Mouse (Mus musculus) erythroid progenitor cell, adult 5-6 weeks (primary cell): ENCODE results near the gene Mettl8. TPM values are rescaled to one million over a fixed set of nuclear protein-coding genes. Genes with fewer than 3 reads are reported as not detected.

Experiments used
- ATAC-seq: replicated peaks from 2 replicates; pipeline ENCODE4 v1.8.0; 2016; ENCODE audit warnings: moderate number of reproducible peaks, mild to moderate bottlenecking, moderate TSS enrichment, inconsistent platforms; ENCODE audit not compliant: poor library complexity, low FRiP score, severe bottlenecking
- total RNA-seq, 2 experiments: library from RNA; stranded (forward) in 1 of 2; stranded (reverse) in 1 of 2; fragments of 150-400 nt in 1 of 2; fragments of 186-747, 209-891 nt in 1 of 2; gene quantifications; 2 replicates each; pipeline versions ENCODE4 v1.2.3 to v1.2.4; 2015 to 2017; ENCODE audit warnings: low replicate concordance in 2 of 2

Gene Mettl8
- total RNA-seq, 2 experiments from 2014 or later, result 17.6 to 28.8 TPM

DNA sequence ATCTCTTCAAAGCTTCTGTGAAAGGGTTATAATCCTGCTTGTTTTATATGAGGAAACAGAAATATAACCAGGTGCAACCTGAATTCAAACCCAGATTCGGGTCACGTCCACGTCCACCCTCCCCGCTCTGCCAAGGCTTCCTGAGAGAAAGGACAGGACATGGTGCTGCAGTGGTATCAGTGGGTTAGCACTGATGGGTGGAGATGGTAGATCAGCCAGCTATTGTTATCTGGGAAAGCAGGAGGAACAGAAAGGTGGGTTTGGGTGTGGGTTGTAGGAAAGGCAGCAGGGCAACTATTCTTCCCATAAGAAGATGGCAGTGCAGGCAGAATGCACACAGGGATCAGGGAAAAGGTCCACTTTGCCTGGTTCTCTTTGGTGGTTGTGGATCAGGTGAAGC is 59.5 kb downstream of the Mettl8 start:
- ATAC-seq, result peak; percentile 51

DNA sequence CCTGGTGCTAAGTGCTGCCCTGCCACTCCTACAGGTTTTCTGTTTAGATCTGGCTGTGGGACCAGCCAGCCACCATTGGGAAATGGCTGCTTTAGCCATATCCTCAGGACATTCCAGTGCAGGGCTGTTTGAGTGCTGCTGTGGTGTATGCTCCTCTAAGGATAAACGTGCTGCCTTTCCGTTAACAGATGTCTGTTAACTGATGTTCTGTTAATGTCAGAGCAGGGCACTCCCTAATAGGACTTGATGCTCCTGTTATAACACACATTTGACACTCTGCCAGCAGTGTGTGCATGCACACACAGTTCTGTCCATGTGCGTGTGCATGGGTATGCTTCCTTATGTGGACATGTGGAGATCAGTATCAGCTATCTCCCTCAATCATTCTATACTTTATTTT is 61.6 kb downstream of the Mettl8 start:
- 0 out of 2 replicates have a peak, but pooled peaks have one; percentile 26 for ATAC-seq

DNA sequence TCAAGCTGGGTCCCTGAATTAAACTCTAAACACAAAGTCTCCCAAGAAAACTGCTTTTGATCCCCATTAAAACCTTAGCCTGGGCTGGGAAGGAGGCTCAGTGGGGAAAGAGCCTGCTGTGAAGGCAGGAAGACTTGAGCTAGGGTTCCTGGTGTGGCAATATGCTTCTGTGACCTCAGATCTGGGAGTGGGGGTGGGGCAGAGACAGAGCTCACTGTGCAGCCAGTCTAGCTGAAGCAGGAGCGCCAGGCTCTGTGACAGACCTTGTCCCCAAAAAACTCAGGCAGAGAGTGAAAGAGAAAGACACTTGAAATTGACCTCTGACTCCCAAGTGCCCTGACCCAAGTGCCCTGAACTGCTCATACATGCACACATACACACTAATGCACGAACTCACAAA is 62.7 kb downstream of the Mettl8 start:
- no peak for ATAC-seq

DNA sequence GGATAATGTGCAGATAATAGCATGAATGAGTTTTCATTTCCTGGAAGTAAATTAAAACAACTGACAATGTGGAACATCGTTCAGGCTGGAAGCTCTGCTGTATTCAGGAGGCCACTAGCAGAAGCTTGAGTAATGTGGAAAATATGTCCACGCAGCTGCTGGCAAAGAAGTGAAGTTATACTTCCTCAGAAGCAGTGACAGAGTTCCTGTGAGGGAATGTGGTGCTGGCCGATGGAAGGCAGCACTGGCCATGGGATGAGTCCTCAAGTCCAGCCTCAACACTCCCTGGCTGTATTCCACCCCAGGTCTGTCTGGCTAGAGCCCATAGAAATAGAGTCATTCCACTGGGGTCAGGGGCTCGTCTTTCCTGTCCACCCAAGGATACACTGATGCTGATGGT is 65.2 kb downstream of the Mettl8 start:
- ATAC-seq, result no peak

DNA sequence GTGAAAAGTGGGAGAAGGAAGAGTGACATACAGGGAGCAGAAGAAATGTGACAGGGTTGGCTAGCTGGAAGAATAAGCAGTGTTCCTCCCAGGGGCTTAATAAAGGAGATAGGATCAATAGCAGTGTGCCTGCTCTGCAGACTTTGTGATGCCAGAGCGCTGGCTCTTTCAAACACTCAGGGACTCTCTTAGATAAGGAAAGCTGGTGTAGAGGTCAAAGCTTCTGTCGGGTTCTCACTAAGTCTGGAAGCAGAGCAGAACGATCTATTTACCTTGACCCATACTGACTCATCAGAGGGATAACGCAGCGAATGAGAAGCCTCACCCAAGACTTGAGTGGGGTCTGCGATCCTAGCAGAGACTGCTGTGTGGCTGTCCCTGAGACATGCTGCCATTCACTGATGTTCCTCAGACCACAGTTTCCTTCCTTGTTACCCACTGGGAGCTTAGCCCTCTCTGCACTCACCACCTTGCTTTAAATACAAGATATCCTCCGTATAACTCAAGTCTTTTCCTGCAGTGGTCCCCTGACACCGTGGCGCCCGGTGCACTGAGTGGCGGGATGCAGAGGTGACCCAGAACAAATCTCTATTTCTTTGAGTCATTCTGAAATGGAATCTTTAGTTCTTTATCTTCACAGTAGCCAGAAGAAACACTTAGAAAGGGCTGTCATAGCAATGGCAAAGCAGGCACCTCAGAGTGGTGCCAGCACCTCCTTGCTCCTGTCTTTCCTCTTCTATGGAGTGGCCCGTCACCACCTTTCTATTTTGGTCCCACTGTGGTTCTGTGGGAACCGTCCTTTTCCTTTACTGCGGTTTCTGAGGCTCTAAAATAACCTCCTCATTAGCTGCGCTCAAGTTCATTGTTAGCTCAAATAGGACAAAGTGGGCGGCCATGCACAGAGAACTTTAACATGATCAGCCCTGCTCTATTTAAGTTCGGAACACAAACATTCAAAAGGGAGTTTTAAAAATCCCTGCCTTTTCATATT is 65.9 kb downstream of the Mettl8 start:
- 0 out of 2 replicates have a peak, but pooled peaks have one; percentile 32 for ATAC-seq

DNA sequence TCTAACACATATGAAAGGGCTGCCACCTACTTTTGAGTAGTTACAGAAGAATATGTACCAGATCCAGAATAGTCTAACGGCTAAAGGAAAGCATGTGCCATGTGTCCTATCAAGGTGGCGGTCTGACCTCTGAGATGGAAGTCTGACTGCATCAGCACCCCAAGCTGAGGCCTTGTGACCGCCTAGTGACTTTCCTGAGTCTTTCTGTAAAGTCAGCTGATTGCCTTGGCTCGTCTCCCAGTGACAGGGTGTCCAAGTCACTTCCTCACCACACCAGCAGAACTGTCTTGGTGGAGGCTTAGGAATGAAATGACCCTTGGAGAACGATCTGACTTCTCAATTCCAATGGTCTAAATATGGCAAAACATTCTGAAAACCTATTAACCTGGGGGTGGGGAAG is 77.1 kb downstream of the Mettl8 start:
- no peak for ATAC-seq

DNA sequence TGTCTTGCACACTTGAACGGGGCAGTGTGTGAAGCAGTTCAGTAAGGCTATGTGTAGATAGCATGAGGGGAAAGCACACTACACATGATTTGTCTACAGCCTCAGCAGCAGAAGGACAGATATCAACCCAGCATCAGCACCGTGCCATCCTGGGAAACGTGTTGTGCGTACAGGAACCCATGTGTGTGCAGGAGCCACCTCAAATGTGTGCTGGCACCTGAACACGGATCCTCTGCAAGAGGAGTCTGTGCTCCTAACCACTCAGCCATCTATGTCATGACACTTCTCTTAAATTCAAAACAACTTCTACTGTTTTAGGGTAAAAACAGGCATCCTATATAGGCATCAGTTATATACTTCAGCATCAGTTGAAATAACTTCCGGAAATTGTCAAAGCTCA is 80.6 kb downstream of the Mettl8 start:
- ATAC-seq, result no peak

DNA sequence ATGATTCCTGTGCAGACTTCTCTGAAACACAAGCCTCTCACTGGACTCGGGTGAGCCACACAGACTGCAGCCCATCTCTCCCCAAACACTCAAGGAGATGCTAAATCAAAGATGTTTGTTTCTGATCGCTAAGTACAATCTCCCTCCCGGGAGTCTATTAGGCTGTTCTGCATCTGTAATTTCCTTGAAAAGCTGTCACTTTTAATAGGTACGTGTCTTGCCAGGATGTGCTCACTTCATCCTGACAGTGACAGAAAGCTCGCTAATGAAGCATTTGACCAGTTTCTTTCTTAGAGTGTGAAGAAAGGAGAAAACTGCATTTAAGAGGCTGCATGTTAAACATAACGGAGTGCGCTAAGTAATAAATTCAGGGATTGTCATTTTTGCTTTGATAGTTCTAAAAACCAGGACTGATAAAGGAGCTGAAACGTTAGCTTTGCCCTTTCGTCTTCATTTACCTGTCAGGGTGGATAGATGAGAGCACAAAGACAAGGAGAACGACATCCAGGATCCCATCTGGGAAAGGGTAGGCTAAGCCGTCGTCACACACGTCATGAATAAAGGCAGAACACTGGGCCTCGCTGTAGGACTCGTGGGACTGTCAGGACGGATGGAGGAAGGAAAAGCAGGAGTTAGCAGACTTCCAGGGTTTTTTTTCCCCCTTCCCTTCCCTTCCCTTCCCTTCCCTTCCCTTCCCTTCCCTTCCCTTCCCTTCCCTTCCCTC is 82.4 kb downstream of the Mettl8 start:
- no peak for ATAC-seq

DNA sequence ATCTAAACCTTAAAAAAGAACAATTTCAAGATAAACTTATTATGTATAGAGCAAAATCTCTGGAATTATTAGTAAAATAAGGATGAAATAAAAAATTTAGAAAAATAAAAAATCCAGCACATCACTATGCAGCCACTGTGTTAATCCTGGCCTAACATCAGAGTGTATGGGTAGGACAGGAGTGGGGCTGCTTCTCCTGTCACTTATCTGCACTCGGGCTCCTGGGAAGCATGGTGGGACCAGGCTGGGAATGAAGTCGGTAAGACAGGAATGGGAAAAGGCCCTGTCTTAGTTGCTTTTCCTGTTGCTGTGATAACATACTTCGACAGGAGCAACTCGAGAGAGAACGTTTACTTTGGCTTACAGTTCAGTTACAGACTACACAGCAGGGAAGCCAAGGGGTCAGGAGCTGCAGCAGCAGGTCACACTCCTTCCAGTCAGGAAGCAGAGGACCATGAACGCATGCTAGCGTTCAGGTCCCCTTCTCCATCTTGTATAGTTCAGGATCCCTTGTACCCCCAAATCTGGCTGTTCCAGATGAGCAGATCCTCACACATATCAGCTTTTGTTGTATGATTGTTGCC is 85.1 kb downstream of the Mettl8 start:
- no peak for ATAC-seq

DNA sequence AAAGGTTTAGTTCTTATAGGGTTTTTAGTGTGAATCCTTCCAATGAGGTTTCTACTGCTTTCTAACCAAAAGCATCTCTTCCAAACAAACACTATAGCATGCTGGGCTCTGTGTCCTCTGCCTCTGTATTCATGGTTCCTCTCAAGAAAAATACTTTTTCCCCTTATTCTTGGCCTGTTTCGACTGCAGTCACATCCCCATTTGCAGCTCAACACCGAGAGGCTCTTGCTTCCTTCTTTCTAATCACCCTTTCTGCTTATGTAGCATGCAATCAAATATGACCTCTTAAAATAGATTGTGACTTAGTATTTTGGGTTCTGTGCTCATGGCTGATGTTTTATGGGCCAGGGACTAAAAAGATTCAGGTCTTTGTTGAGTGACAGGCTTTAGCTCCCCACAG is 87.1 kb downstream of the Mettl8 start:
- no peak for ATAC-seq

DNA sequence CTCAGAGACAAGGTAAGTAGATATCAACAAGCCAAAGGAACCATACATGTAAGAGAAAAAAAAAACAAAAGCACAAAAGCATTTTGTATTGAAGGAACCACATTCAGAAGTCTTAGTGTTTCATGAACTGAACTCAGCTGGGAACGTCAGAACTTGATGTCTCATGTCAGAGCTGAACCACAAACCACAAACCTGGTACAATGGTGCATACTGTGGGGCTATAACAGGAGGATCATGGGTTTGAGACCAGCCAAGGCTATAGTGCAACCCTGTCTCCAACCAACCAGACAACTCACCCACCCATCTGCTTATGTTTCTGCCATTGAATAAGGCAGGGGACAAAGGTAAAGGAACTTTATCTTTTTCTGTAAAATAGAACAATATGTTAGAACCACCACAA is 88.2 kb downstream of the Mettl8 start:
- no peak for ATAC-seq

DNA sequence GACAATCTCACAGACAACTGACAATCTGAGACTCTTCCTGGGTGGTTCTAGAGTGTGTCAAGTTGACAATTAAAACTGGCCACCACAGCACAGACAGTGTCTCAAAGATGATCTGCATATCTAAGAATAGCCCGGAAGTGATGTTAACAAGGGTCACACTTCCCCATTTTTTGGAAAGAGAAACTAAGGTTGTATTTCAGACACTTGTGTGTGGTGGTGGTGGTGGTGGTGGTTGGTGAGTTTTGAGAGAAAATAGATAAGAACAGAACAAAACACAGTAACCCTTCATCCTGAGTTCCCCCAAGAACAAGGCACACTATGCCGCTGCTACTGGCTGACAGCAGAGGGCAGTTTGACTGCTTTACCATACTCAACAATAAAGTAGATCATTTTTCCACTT is 90.6 kb downstream of the Mettl8 start:
- ATAC-seq, result no peak

DNA sequence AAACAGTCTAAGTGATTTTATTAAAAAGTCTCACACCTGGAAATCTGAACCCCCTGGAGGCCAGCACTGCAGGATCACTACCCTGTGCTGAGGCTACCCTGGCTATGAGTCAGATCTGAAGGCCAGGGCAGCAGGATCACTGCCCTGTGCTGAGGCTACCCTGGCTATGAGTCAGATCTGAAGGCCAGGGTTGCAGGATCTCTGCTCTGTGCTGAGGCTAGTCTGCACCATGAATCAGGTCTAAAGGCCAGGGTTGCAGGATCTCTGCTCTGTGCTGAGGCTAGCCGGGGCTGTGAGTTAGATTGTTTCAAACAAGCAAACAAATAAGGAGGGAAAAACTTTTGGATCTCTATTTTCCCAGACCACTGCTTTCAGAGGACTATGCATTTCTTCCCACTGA is 92.5 kb downstream of the Mettl8 start:
- peak; percentile 43; the same call in 1 of the 2 replicates for ATAC-seq

DNA sequence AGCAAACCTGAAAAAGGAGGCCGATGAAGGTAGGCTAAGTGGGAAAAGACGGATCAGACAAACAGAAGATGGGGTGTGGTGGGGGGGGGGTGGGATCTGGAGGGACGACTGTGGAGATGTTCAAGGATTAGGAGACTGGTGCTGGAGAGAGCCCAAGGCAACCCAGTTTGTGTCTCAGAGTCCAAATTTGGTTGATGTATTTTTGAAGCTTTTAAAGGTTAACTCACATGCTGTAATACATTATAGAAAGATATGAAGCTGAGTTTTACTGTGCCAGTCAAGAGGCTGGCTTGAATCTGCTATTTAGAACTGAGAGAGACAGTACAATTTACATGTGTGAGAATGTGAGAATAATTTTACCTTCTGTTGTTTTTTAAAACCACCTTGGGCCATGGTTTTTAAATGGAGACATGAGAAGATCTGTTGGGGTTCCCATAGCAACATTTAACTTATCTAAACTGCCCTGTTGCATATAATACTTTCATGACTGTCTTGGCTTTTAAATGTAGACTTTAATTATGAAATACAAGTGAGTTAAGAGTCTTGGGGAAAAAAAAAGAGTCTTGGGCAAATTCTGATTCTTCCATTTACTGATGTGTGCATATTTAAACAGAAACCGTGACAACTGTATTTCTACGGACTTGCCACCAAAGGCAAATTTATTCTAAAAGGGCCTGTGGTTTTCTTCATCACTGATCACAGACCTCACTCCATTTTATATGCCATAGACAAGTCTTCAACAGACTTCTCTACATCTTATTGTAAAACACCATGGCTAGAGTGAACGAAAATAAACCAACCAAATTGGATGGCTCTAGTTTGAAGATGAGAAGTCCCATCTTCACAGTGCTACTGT is 94.1 kb downstream of the Mettl8 start:
- ATAC-seq, result no peak

DNA sequence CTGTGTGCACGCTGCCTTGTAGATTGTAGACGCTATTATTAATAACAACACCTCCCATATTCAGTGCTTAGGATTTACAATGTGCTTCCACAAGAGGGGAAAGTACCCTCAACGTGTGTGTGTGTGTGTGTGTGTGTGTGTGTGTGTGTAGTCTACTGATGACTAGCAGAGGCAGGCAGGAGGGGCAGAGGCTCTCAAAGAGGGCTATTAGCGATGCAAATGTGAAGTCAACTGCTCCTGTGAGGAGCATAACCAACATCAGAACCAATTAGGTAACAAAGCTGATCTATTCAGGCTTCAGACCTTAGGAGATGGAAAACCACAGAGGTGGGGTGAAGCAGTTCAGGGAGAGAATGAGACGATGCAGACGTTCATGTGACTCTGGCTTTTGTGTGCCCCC is 95.3 kb downstream of the Mettl8 start:
- ATAC-seq, result no peak

DNA sequence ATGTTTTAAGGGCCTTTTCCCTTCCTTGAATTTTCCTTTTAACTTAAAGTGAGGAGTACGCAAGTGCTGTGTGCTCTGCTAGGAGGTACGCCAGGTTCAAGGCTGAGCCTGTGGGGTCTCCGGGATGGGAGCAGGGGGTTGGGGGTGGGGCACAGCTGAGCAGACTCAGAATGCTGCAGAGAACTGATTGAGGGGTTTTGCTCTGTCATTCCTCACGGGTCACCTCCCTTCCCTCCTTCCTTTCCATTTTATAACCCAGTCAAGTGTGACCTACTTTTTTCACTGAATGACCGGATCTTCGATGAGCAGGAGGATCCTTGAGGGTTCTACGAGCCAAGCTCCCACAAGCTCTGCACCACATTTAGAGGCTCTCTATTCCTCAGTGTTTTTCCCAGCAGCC is 96.0 kb downstream of the Mettl8 start:
- no peak for ATAC-seq

DNA sequence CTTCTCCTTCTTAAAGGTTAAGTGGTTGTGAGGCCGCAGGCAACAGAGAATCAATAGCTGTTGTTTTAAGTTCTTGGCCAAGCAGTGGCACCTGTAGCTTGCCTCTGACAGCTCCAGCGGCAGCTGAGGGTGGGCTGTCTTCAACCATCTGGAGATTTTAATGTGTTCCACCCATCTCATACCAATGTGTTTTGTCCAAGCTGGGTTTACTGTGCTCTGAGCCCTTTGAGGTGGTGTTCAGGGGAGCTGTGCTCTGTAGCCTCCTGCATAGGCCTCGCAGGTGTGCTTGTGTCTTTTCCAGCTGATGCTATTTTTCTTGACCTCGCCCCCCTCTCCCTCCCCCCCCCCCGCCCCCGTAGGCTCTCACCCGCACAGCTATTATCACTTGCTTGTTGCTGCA is 96.8 kb downstream of the Mettl8 start:
- ATAC-seq, result no peak

DNA sequence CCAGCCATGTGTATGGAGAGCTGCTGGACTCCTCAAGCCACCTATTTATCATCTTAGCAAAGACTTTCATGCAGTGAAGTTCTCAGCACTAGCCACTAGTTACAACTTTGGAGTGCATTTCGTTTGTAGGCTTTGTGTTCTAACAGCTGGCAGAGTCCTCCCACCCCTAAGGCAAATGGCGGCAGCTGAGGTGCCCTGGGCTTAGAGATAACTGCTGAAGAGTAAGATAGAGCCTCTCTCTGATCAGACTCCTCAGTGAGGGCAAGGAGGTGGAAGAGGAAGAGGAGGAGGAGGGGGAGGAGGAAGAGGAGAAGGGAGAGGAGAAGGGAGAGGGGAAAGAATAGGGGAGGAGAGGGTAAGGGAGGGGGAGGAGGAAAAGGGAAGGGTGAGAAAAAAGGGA is 101.8 kb downstream of the Mettl8 start:
- ATAC-seq, result peak; percentile 92

DNA sequence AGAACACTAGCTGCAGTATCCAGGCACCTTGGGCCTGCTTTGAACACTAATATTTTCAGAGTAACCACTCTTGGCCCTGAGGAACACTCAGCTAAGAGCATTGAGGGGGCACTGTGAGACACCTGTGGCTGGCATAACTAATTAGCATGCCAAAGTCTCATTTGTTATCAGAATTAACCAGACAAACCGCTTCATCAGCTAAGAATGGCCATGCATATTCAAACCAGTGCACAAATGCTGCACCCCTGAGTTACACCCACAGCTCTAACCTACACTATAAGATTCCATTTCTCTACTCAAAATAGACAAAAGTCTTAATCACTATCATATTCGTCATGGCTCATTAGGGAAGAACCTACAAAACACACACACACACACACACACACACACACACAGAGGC is 103.4 kb downstream of the Mettl8 start:
- ATAC-seq, result no peak
